Mouse (Mus musculus) midbrain, embryonic 10.5 days (tissue): ENCODE data around the gene Pqbp1. TPM values are rescaled to one million over a fixed set of nuclear protein-coding genes. Genes with fewer than 3 reads are reported as not detected.
A peak's percentile ranks its signal among the peaks of the same experiment; 100 is the strongest.
"Not testable (repeated sequence)": the region's sequence is repeated elsewhere in the genome, so short reads cannot be mapped to it uniquely, and the experiment has no call there.

Experiments
- DNase-seq: peaks from one replicate; pipeline ENCODE4 v3.0.0-alpha.2; 2017; ENCODE audit warnings: low spot score
- H3K27ac ChIP-seq: fragments of 300-500 bp; sonication (generic); replicated peaks from 2 replicates; pipeline ENCODE4 v1.5.1; 2016; ENCODE audit warnings: mild to moderate bottlenecking
- H3K27me3 ChIP-seq: fragments of 300-500 bp; sonication (generic); 2 replicates; pipeline ENCODE4 v1.6.1; 2016; ENCODE audit warnings: low read depth, mild to moderate bottlenecking; ENCODE audit not compliant: poor library complexity, severe bottlenecking
- H3K36me3 ChIP-seq: fragments of 300-500 bp; sonication (generic); 2 replicates; pipeline ENCODE4 v1.6.1; 2016; ENCODE audit warnings: mild to moderate bottlenecking, moderate library complexity
- H3K4me1 ChIP-seq: fragments of 300-500 bp; sonication (generic); 2 replicates; pipeline ENCODE4 v1.6.1; 2016
- H3K4me3 ChIP-seq: fragments of 300-500 bp; sonication (generic); 2 replicates; pipeline ENCODE4 v1.5.1; 2016; ENCODE audit warnings: mild to moderate bottlenecking, moderate library complexity
- H3K9me3 ChIP-seq: fragments of 300-500 bp; sonication (generic); replicated peaks from 2 replicates; pipeline ENCODE4 v1.6.1; 2016; ENCODE audit warnings: mild to moderate bottlenecking
- WGBS: fragments of 180-500 bp; shearing (Covaris S2); methylation state at CpG from one replicate; pipeline ENCODE4 v1.1.7; 2016; 5-methylcytosine and 5-hydroxymethylcytosine counted together
- polyA plus RNA-seq: library from polyadenylated mRNA; unstranded; fragments of >200 nt; fragmentation: Nextera tagmentation; extraction: Ambion mirVana; gene quantifications from 2 replicates; pipeline ENCODE4 v1.2.1, GENCODE M21; 2016

Gene Pqbp1
- polyA plus RNA-seq, 1 experiment from 2014 or later = 132 TPM

DNA sequence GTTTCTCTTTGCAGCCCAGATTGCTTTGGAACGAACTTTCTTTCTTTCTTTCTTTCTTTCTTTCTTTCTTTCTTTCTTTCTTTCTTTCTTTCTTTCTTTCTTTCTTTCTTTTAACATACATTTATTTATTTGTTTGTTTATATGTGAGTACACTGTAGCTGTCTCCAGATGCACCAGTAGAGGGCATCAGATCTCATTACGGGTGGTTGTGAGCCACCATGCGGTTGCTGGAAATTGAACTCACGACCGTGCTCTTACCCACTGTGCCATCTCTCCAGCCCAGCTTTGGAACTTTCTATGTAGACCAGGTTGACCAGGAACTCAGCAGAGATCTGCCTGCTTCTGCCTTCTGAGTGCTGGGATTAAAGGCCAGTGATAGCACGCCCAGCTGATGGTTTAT, 18.9 kb upstream of the Pqbp1 start:
- Histone ChIP-seq H3K9me3 (peaks cover 19% of the 10 kb centered on the region), H3K27me3 (peaks cover 35% of the 10 kb centered on the region), H3K4me1 (peaks cover 31% of the 10 kb centered on the region)
- 73% methylated on average over 6 of the region's 6 CpGs for WGBS
- not testable (repeated sequence) for H3K36me3 ChIP-seq, H3K4me3 ChIP-seq, H3K27ac ChIP-seq, DNase-seq

GRCm38 (mm10) chrX:7915669-7916068, 16.6 kb upstream of the Pqbp1 start:
- DNase-seq, H3K27ac ChIP-seq, H3K4me3 ChIP-seq, H3K9me3 ChIP-seq, H3K36me3 ChIP-seq: not testable (repeated sequence)
- H3K4me1 ChIP-seq = peaks cover 17% of the 10 kb centered on the region
- 26% methylated on average over 3 of the region's 3 CpGs for WGBS
- H3K27me3 ChIP-seq = peaks cover 12% of the 10 kb centered on the region

DNA sequence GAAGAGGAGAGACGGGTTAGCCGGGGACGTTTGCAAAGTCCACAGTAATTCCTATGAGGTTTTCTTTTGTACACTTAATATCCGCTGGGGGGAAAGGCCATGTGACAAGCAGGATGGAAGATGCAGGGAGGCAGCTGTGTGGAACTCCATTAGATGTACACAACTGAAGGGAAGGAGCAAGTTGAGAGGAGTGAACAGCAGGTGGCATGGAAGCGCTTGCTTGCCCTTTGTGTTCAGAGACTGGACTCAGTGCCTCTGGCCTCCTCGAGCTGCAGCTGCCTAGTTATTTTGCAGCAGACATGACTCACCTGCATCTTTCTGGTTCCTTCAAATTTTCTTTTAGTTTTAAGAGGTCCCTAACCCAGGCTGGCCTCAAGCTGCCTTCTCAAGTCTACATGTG, 11.4 kb upstream of the Pqbp1 start:
- no peaks in the 10 kb centered on the region for H3K4me1 ChIP-seq
- 54% methylated on average over 6 of the region's 6 CpGs for WGBS
- no peak overlapping the region for H3K4me3 ChIP-seq
- DNase-seq = no peak
- H3K27me3 ChIP-seq = no peaks in the 10 kb centered on the region
- no peak overlapping the region for H3K27ac ChIP-seq
- H3K36me3 ChIP-seq = peaks cover 20% of the 10 kb centered on the region
- peaks cover 7% of the 10 kb centered on the region for H3K9me3 ChIP-seq

- not testable (repeated sequence) for H3K4me1 ChIP-seq, DNase-seq, H3K4me3 ChIP-seq, H3K9me3 ChIP-seq, H3K27ac ChIP-seq, H3K27me3 ChIP-seq
- WGBS = 94% methylated on average over 4 of the region's 4 CpGs
- peaks cover 29% of the 10 kb centered on the region for H3K36me3 ChIP-seq
Observed at GRCm38 (mm10) chrX:7909242-7909641, 10.2 kb upstream of the Pqbp1 start, which contains the start of gene Gm10490. Gm10490 (plus strand) TSS chrX:7909542.

- Histone ChIP-seq H3K9me3 (peaks cover 7% of the 10 kb centered on the region), H3K27ac (no peak within 1 kb of the TSS), H3K36me3 (peaks cover 36% of the 10 kb centered on the region), H3K27me3 (no peaks in the 10 kb centered on the region), H3K4me1 (no peaks in the 10 kb centered on the region), H3K4me3 (no peak within 1 kb of the TSS)
- WGBS = 89% methylated on average over 5 of the region's 5 CpGs
- no peak for DNase-seq
Observed at GRCm38 (mm10) chrX:7907735-7908134, 8.7 kb upstream of the Pqbp1 start, which contains the start of gene Gm10491. Gm10491 (minus strand) TSS chrX:7907835.

GRCm38 (mm10) chrX:7904441-7904840, 5.4 kb upstream of the Pqbp1 start:
- DNase-seq = no peak
- Histone ChIP-seq H3K4me1 (peaks cover 5% of the 10 kb centered on the region), H3K27ac (no peak overlapping the region), H3K36me3 (peaks cover 41% of the 10 kb centered on the region), H3K27me3 (no peaks in the 10 kb centered on the region), H3K4me3 (no peak overlapping the region), H3K9me3 (peaks cover 7% of the 10 kb centered on the region)
- 92% methylated on average over 5 of the region's 5 CpGs for WGBS

- Histone ChIP-seq H3K4me3 (peak overlapping the region; percentile 64), H3K36me3 (peaks cover 40% of the 10 kb centered on the region), H3K27me3 (no peaks in the 10 kb centered on the region), H3K27ac (peak overlapping the region; percentile 88), H3K9me3 (0 out of 2 replicates have a peak, but pooled peaks cover 4% of the 10 kb centered on the region), H3K4me1 (peaks cover 13% of the 10 kb centered on the region)
- no peak for DNase-seq
- 28% methylated on average over 13 of the region's 13 CpGs for WGBS
Observed at GRCm38 (mm10) chrX:7898211-7898610, 858 bp downstream of the Pqbp1 start.

DNA sequence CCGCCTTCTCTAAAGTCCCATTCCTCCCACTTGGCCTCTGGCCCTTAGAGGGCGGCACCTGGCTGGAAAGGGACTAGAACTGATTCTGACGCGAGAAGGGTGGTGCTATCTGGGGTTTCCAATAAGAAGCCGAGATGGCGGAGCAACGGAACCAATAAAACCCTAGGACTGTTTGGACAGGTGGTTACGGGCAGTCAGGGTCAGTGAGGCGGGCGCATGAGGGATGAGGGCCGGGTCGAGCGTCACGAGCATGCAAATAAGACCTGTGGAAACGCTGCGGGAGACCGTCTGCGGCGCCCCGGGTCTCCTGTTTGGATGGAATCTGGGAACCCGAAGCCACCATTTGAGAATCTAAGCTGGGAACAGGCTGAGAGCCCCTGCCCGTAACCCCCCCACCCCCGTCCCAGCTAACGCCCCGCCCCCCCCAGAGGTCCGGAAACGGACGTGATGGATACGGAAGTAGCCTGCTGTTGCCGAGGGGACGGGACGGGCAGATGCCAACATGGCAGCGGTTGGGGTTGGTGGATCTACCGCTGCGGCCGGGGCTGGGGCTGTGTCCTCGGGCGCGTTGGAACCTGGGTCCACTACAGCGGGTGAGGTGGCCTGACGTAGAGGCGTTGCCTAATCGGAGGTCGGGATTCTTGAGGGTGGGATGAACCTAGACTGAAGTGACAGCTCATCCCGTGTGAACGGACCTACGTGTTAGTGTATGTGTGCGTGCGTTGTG, 15.1 kb downstream of the Pqbp1 start, which contains the start of gene Slc35a2:
Gene Slc35a2 (plus strand): TSS at position 188 of the 727 bp plus-strand sequence.
- Histone ChIP-seq H3K27me3 (no peaks in the 10 kb centered on the region), H3K4me3 (peak within 1 kb of the TSS; percentile 69), H3K9me3 (peaks cover 9% of the 10 kb centered on the region; the same call in 1 of the 2 replicates), H3K27ac (peak within 1 kb of the TSS; percentile 85), H3K4me1 (peaks cover 23% of the 10 kb centered on the region), H3K36me3 (peaks cover 24% of the 10 kb centered on the region; the same call in 1 of the 2 replicates)
- WGBS = 16% methylated on average over 41 of the region's 49 CpGs
- peak; percentile 76 for DNase-seq

DNA sequence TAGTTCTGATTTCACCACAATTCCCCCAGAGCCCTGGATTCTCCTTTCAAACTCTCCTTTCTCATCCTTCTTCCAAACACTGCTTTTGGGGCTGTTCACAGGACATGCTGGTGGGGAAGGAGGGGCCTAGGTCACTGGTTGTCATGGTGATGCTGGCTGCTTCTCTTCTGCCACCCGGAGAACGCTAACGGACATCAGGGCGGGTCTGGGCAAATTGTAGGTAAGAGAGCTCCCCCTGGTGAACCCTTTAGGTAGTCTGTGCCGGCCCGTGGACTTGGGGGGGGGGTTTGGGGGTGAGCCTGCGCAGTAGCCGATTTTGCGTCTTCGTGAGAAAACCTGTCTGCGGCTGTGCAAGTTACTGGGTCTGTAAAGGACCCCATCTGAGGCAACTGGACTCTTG, 19.2 kb downstream of the Pqbp1 start:
- WGBS = 21% methylated on average over 11 of the region's 11 CpGs
- DNase-seq = peak; percentile 77
- Histone ChIP-seq H3K27ac (no peak overlapping the region), H3K9me3 (peaks cover 21% of the 10 kb centered on the region; the same call in 1 of the 2 replicates), H3K27me3 (no peaks in the 10 kb centered on the region), H3K4me1 (peaks cover 26% of the 10 kb centered on the region), H3K36me3 (peaks cover 15% of the 10 kb centered on the region), H3K4me3 (peak overlapping the region; percentile 66)

GRCm38 (mm10) chrX:7878495-7878894, 20.6 kb downstream of the Pqbp1 start:
- no peak for DNase-seq

GRCm38 (mm10) chrX:7878007-7878419, 21.1 kb downstream of the Pqbp1 start, which contains the start of gene Pim2:
Pim2 (plus strand) TSS chrX:7878262.
- 16% methylated on average over 35 of the region's 38 CpGs for WGBS

More at GRCm38 (mm10) chrX:7878495-7878894, 20.6 kb downstream of the Pqbp1 start:
- peaks cover 15% of the 10 kb centered on the region; the same call in 1 of the 2 replicates for H3K9me3 ChIP-seq
- H3K27me3 ChIP-seq = no peaks in the 10 kb centered on the region
- WGBS = 23% methylated on average over 21 of the region's 21 CpGs
- peak overlapping the region; percentile 66 for H3K4me3 ChIP-seq
- H3K36me3 ChIP-seq = peaks cover 28% of the 10 kb centered on the region
- peaks cover 22% of the 10 kb centered on the region for H3K4me1 ChIP-seq
- peak overlapping the region; percentile 70 for H3K27ac ChIP-seq

GRCm38 (mm10) chrX:7869826-7870225, 29.2 kb downstream of the Pqbp1 start:
- no peaks in the 10 kb centered on the region; the same call in 1 of the 2 replicates for H3K9me3 ChIP-seq
- peaks cover 54% of the 10 kb centered on the region for H3K36me3 ChIP-seq
- H3K27me3 ChIP-seq = no peaks in the 10 kb centered on the region
- WGBS = 26% methylated on average over 3 of the region's 3 CpGs
- 0 out of 2 replicates have a peak, but pooled peaks cover 13% of the 10 kb centered on the region for H3K4me1 ChIP-seq
- H3K27ac ChIP-seq = no peak overlapping the region
- H3K4me3 ChIP-seq = no peak overlapping the region
- DNase-seq = no peak

More at GRCm38 (mm10) chrX:7878007-7878419, 21.1 kb downstream of the Pqbp1 start, which contains the start of gene Pim2:
- Histone ChIP-seq H3K27ac (peak within 1 kb of the TSS; percentile 70), H3K9me3 (peaks cover 15% of the 10 kb centered on the region; the same call in 1 of the 2 replicates), H3K36me3 (peaks cover 33% of the 10 kb centered on the region), H3K4me1 (peaks cover 18% of the 10 kb centered on the region), H3K27me3 (no peaks in the 10 kb centered on the region), H3K4me3 (peak within 1 kb of the TSS; percentile 66)
- DNase-seq = peak; percentile 74

- Histone ChIP-seq H3K27ac (no peak overlapping the region), H3K27me3 (no peaks in the 10 kb centered on the region), H3K4me3 (no peak overlapping the region), H3K4me1 (0 out of 2 replicates have a peak, but pooled peaks cover 13% of the 10 kb centered on the region), H3K9me3 (no peaks in the 10 kb centered on the region; the same call in 1 of the 2 replicates), H3K36me3 (peaks cover 41% of the 10 kb centered on the region)
- no peak for DNase-seq
- whole genome bisulfite sequencing = 47% methylated on average over 2 of the region's 2 CpGs
Observed at GRCm38 (mm10) chrX:7868506-7868905, 30.6 kb downstream of the Pqbp1 start.
